Comparison of ENCODE assay signal across 8 mouse cellular contexts in genomic region chr10:13323806-13324411, GRCm38 (mm10).
A peak's percentile ranks its signal among the peaks of the same experiment; 100 is the strongest.
DNase-seq lines count a peak whose midpoint lies in the region; ATAC-seq and TF ChIP-seq lines count a peak whose summit lies in the region.

No protein-coding gene starts in this region.

- H3K27me3 ChIP-seq in embryonic facial prominence, embryonic 14.5 days (replicated peaks; ENCODE audit: control insufficient read depth, insufficient read depth, low read length) = no peaks in the 10 kb centered on the region
- no peaks in the 10 kb centered on the region for H3K27me3 ChIP-seq in heart, embryonic 10.5 days (ENCODE audit: insufficient read depth, poor library complexity, severe bottlenecking)
- H3K27me3 ChIP-seq in liver, adult 2 months (ENCODE audit: control insufficient read depth, insufficient read depth, low read length) = no peaks in the 10 kb centered on the region
- no peaks in the 10 kb centered on the region for H3K27me3 ChIP-seq in midbrain, embryonic 16.5 days (ENCODE audit: control insufficient read depth, insufficient read depth, low read depth, low read length)

- TF ChIP-seq CTCF in bone marrow, adult 2 months (IDR thresholded peaks at IDR 0.05; ENCODE audit: control insufficient read depth, insufficient read depth, low read length) = no peak
- no peak for TF ChIP-seq CTCF in liver, adult 2 months (IDR thresholded peaks at IDR 0.05; ENCODE audit: low read depth, low read length)

- ATAC-seq in embryonic facial prominence, embryonic 14.5 days (ENCODE audit: low read depth) = peak; percentile 78
- peak; percentile 87 for ATAC-seq in midbrain, embryonic 16.5 days

- no peak for TF ChIP-seq POLR2A in bone marrow, adult 2 months (IDR thresholded peaks at IDR 0.05; ENCODE audit: borderline replicate concordance, control insufficient read depth, low read depth, low read length)
- TF ChIP-seq POLR2A in liver, adult 2 months (IDR thresholded peaks at IDR 0.05; ENCODE audit: extremely low read depth, insufficient read depth, low read length) = no peak

- DNase-seq in CD4-positive, CD25-positive, alpha-beta regulatory T cell, adult 2 months (ENCODE audit: low read depth, low spot score) = peak; percentile 6
- DNase-seq in embryonic facial prominence, embryonic 14.5 days (ENCODE audit: low spot score) = peak; percentile 83
- DNase-seq in heart, embryonic 10.5 days (ENCODE audit: low spot score) = peak; percentile 83
- peak; percentile 64 for DNase-seq in kidney, adult 9 months
- peak; percentile 9 for DNase-seq in liver, adult 2 months (ENCODE audit: extremely low read depth, low read depth, low spot score)
- peak; percentile 84 for DNase-seq in testis, postnatal 10 days (ENCODE audit: low spot score)

- H3K27ac ChIP-seq in bone marrow, adult 2 months (ENCODE audit: control insufficient read depth, insufficient read depth, low read depth, low read length, poor library complexity) = peak overlapping the region; percentile 72
- H3K27ac ChIP-seq in embryonic facial prominence, embryonic 14.5 days (replicated peaks; ENCODE audit: low read depth, low read length) = peak overlapping the region; percentile 99
- peak overlapping the region; percentile 99 for H3K27ac ChIP-seq in heart, embryonic 10.5 days
- peak overlapping the region; percentile 46 for H3K27ac ChIP-seq in liver, adult 2 months (replicated peaks; ENCODE audit: insufficient read depth, low read depth, low read length)
- peak overlapping the region; percentile 35 for H3K27ac ChIP-seq in midbrain, embryonic 16.5 days (ENCODE audit: low read length)

- no peaks in the 10 kb centered on the region for H3K9me3 ChIP-seq in embryonic facial prominence, embryonic 14.5 days (ENCODE audit: control insufficient read depth, low read length)
- no peaks in the 10 kb centered on the region for H3K9me3 ChIP-seq in heart, embryonic 10.5 days
- H3K9me3 ChIP-seq in midbrain, embryonic 16.5 days (replicated peaks; ENCODE audit: control insufficient read depth, low read length, poor library complexity, severe bottlenecking) = no peaks in the 10 kb centered on the region

- peak overlapping the region; percentile 32 for H3K4me3 ChIP-seq in bone marrow, adult 2 months (replicated peaks; ENCODE audit: control insufficient read depth, low read depth, low read length)
- peak overlapping the region; percentile 61 for H3K4me3 ChIP-seq in embryonic facial prominence, embryonic 14.5 days (ENCODE audit: low read depth, low read length)
- peak overlapping the region; percentile 79 for H3K4me3 ChIP-seq in heart, embryonic 10.5 days
- H3K4me3 ChIP-seq in liver, adult 2 months (ENCODE audit: insufficient read depth, low read depth, low read length) = peak overlapping the region; percentile 82
- peak overlapping the region; percentile 71 for H3K4me3 ChIP-seq in midbrain, embryonic 16.5 days (ENCODE audit: low read depth, low read length)

- H3K9ac ChIP-seq in embryonic facial prominence, embryonic 14.5 days (ENCODE audit: low read depth, low read length) = peak overlapping the region; percentile 93
- H3K9ac ChIP-seq in liver, adult 2 months (ENCODE audit: low read depth, low read length) = peak overlapping the region; percentile 80
- H3K9ac ChIP-seq in midbrain, embryonic 16.5 days (ENCODE audit: low read depth, low read length) = peak overlapping the region; percentile 73

- WGBS in bone marrow, adult 2 months = 1% methylated on average over 62 of the region's 62 CpGs
- WGBS in embryonic facial prominence, embryonic 14.5 days = under 1% methylated on average over 55 of the region's 62 CpGs
- WGBS in heart, embryonic 10.5 days = under 1% methylated on average over 62 of the region's 62 CpGs
- WGBS in liver, adult 2 months = under 1% methylated on average over 61 of the region's 62 CpGs
- under 1% methylated on average over 60 of the region's 62 CpGs for WGBS in midbrain, embryonic 16.5 days

- peak overlapping the region; percentile 84 for H3K4me2 ChIP-seq in embryonic facial prominence, embryonic 14.5 days (ENCODE audit: low read depth, low read length)
- H3K4me2 ChIP-seq in midbrain, embryonic 16.5 days (ENCODE audit: low read length) = peak overlapping the region; percentile 95

- no peaks in the 10 kb centered on the region for H3K4me1 ChIP-seq in bone marrow, adult 2 months (ENCODE audit: control insufficient read depth, insufficient read depth, low read length)
- peaks cover 30% of the 10 kb centered on the region for H3K4me1 ChIP-seq in embryonic facial prominence, embryonic 14.5 days (ENCODE audit: control insufficient read depth, insufficient read depth, low read length)
- H3K4me1 ChIP-seq in heart, embryonic 10.5 days = peaks cover 29% of the 10 kb centered on the region; the same call in 1 of the 2 replicates
- H3K4me1 ChIP-seq in liver, adult 2 months (ENCODE audit: control insufficient read depth, insufficient read depth, low read length) = no peaks in the 10 kb centered on the region; the same call in 1 of the 2 replicates
- peaks cover 4% of the 10 kb centered on the region for H3K4me1 ChIP-seq in midbrain, embryonic 16.5 days (ENCODE audit: control insufficient read depth, insufficient read depth, low read length)

- H3K79me2 ChIP-seq in liver, adult 2 months (ENCODE audit: control insufficient read depth, insufficient read depth, low read length) = peaks cover 3% of the 10 kb centered on the region; the same call in 1 of the 2 replicates

- no peaks in the 10 kb centered on the region for H3K36me3 ChIP-seq in embryonic facial prominence, embryonic 14.5 days (ENCODE audit: control insufficient read depth, insufficient read depth, low read length)
- no peaks in the 10 kb centered on the region for H3K36me3 ChIP-seq in heart, embryonic 10.5 days
- no peaks in the 10 kb centered on the region for H3K36me3 ChIP-seq in liver, adult 2 months (ENCODE audit: control insufficient read depth, insufficient read depth, low read length)
- no peaks in the 10 kb centered on the region for H3K36me3 ChIP-seq in midbrain, embryonic 16.5 days (ENCODE audit: control insufficient read depth, insufficient read depth, low read length)

Comparison
In these comparisons a context has a peak if more than half of its experiments do, and no peak if none do; other contexts are left out.
1. Peak in every context shown above with its lines: DNase-seq, ATAC-seq, H3K4me3 ChIP-seq and H3K27ac ChIP-seq.
2. DNase-seq: peak in every context shown above with its lines; median percentile 84 in testis, postnatal 10 days; 83 in embryonic facial prominence, embryonic 14.5 days; 83 in heart, embryonic 10.5 days; 64 in kidney, adult 9 months; 9 in liver, adult 2 months; 6 in CD4-positive, CD25-positive, alpha-beta regulatory T cell, adult 2 months.
3. H3K27ac ChIP-seq: peak in every context shown above with its lines; median percentile 99 in embryonic facial prominence, embryonic 14.5 days; 99 in heart, embryonic 10.5 days; 72 in bone marrow, adult 2 months; 46 in liver, adult 2 months; 35 in midbrain, embryonic 16.5 days.
4. H3K4me3 ChIP-seq: peak in every context shown above with its lines; median percentile 82 in liver, adult 2 months; 79 in heart, embryonic 10.5 days; 71 in midbrain, embryonic 16.5 days; 61 in embryonic facial prominence, embryonic 14.5 days; 32 in bone marrow, adult 2 months.